Mouse (Mus musculus): ENCODE measurements around the gene Uhrf1bp1l. TPM values are rescaled to one million over a fixed set of nuclear protein-coding genes. Genes with fewer than 3 reads are reported as not detected.

Gene Uhrf1bp1l
- polyA plus RNA-seq, 1 experiment from 2014 or later: 21.3 TPM

- ATAC-seq (replicated peaks; ENCODE audit: insufficient number of reproducible peaks, low FRiP score, low TSS enrichment): no peak
- Histone ChIP-seq H3K9ac (ENCODE audit: low read depth, low read length) (no peak overlapping the region), H3K9me3 (replicated peaks; ENCODE audit: control insufficient read depth, low read length) (no peaks in the 10 kb centered on the region), H3K27ac (ENCODE audit: low read depth, low read length) (no peak overlapping the region), H3K36me3 (ENCODE audit: control insufficient read depth, insufficient read depth, low read length) (no peaks in the 10 kb centered on the region), H3K4me1 (ENCODE audit: control insufficient read depth, insufficient read depth, low read length) (peaks cover 11% of the 10 kb centered on the region), H3K4me2 (no peak overlapping the region), H3K27me3 (ENCODE audit: control insufficient read depth, insufficient read depth, low read length) (no peaks in the 10 kb centered on the region), H3K4me3 (ENCODE audit: low read depth, low read length) (no peak overlapping the region)
- WGBS (ENCODE audit: insufficient replicate concordance): 62% methylated on average over 2 of the region's 2 CpGs
These were observed 27.1 kb downstream of the Uhrf1bp1l start for GRCm38 (mm10) chr10:89771894-89772293.

DNA sequence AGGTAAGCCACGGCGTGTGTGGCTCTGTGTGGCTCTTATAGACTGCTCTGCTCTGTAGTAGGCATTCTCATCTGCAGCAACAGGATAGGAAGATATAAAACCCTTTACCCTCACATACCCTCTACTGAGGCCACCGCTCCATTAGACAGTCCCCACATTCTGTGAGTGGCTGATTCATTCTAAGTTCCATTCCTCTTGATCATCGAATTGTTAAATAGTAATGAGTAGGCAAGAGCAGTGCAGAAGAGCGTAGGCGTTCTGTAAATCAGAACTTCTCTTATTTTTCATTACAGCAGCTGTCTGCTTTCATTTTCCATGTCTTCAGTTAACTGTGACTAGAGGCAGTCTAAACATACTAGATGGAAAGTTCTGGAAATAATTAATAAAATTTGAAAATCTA lies 31.2 kb downstream of the Uhrf1bp1l start:
- no peak overlapping the region for H3K4me2 ChIP-seq
- H3K9ac ChIP-seq (ENCODE audit: low read depth, low read length): no peak overlapping the region
- WGBS (ENCODE audit: insufficient replicate concordance): 95% methylated on average over 6 of the region's 6 CpGs
- H3K4me3 ChIP-seq (ENCODE audit: low read depth, low read length): no peak overlapping the region
- no peak for ATAC-seq (replicated peaks; ENCODE audit: insufficient number of reproducible peaks, low FRiP score, low TSS enrichment)
- no peak overlapping the region for H3K27ac ChIP-seq (ENCODE audit: low read depth, low read length)
- H3K27me3 ChIP-seq (ENCODE audit: control insufficient read depth, insufficient read depth, low read length): no peaks in the 10 kb centered on the region
- no peaks in the 10 kb centered on the region for H3K4me1 ChIP-seq (ENCODE audit: control insufficient read depth, insufficient read depth, low read length)
- peaks cover 6% of the 10 kb centered on the region for H3K36me3 ChIP-seq (ENCODE audit: control insufficient read depth, insufficient read depth, low read length)
- no peaks in the 10 kb centered on the region for H3K9me3 ChIP-seq (replicated peaks; ENCODE audit: control insufficient read depth, low read length)

- H3K9ac ChIP-seq (ENCODE audit: low read depth, low read length): no peak overlapping the region
- WGBS (ENCODE audit: insufficient replicate concordance): 73% methylated on average over 4 of the region's 4 CpGs
- H3K27ac ChIP-seq (ENCODE audit: low read depth, low read length): no peak overlapping the region
- H3K27me3 ChIP-seq (ENCODE audit: control insufficient read depth, insufficient read depth, low read length): no peaks in the 10 kb centered on the region
- H3K36me3 ChIP-seq (ENCODE audit: control insufficient read depth, insufficient read depth, low read length): no peaks in the 10 kb centered on the region
- no peak overlapping the region for H3K4me2 ChIP-seq
- no peaks in the 10 kb centered on the region for H3K4me1 ChIP-seq (ENCODE audit: control insufficient read depth, insufficient read depth, low read length)
- H3K9me3 ChIP-seq (replicated peaks; ENCODE audit: control insufficient read depth, low read length): no peaks in the 10 kb centered on the region
- H3K4me3 ChIP-seq (ENCODE audit: low read depth, low read length): no peak overlapping the region
- ATAC-seq (replicated peaks; ENCODE audit: insufficient number of reproducible peaks, low FRiP score, low TSS enrichment): no peak
These were observed 47.1 kb downstream of the Uhrf1bp1l start for GRCm38 (mm10) chr10:89791870-89792269.

- whole genome bisulfite sequencing (ENCODE audit: insufficient replicate concordance): 82% methylated on average over 6 of the region's 6 CpGs
- no peaks in the 10 kb centered on the region for H3K9me3 ChIP-seq (replicated peaks; ENCODE audit: control insufficient read depth, low read length)
- H3K4me1 ChIP-seq (ENCODE audit: control insufficient read depth, insufficient read depth, low read length): no peaks in the 10 kb centered on the region
These were observed 49.3 kb downstream of the Uhrf1bp1l start for GRCm38 (mm10) chr10:89794121-89794520.

DNA sequence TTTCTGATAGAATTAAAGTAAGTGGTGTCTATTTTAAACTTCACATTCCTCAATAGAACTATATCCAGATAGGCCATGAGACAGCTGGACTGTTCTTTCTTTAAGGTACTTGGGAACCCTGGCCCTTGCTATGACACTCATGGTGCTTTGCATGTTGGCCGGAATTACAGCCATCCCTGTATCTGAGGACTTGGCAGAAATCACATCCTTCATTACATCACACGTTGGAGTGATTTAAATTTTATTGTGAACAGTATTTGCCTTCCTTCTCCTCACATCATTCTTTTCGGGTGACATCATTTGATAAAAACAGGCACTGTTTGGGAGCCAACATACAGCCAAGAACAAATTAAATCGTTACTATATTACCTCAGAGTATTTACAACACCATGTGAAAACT lies 74.4 kb downstream of the Uhrf1bp1l start:
- no peak overlapping the region for H3K4me2 ChIP-seq
- ATAC-seq (replicated peaks; ENCODE audit: insufficient number of reproducible peaks, low FRiP score, low TSS enrichment): no peak
- no peak overlapping the region for H3K9ac ChIP-seq (ENCODE audit: low read depth, low read length)
- H3K27ac ChIP-seq (ENCODE audit: low read depth, low read length): no peak overlapping the region
- H3K27me3 ChIP-seq (ENCODE audit: control insufficient read depth, insufficient read depth, low read length): no peaks in the 10 kb centered on the region
- peaks cover 6% of the 10 kb centered on the region for H3K36me3 ChIP-seq (ENCODE audit: control insufficient read depth, insufficient read depth, low read length)
- no peak overlapping the region for H3K4me3 ChIP-seq (ENCODE audit: low read depth, low read length)
- WGBS (ENCODE audit: insufficient replicate concordance): 73% methylated on average over 4 of the region's 4 CpGs
- no peaks in the 10 kb centered on the region for H3K4me1 ChIP-seq (ENCODE audit: control insufficient read depth, insufficient read depth, low read length)
- H3K9me3 ChIP-seq (replicated peaks; ENCODE audit: control insufficient read depth, low read length): no peaks in the 10 kb centered on the region

More at GRCm38 (mm10) chr10:89794121-89794520, 49.3 kb downstream of the Uhrf1bp1l start:
- H3K4me2 ChIP-seq: no peak overlapping the region
- ATAC-seq (replicated peaks; ENCODE audit: insufficient number of reproducible peaks, low FRiP score, low TSS enrichment): no peak
- H3K36me3 ChIP-seq (ENCODE audit: control insufficient read depth, insufficient read depth, low read length): no peaks in the 10 kb centered on the region
- no peak overlapping the region for H3K9ac ChIP-seq (ENCODE audit: low read depth, low read length)
- no peak overlapping the region for H3K27ac ChIP-seq (ENCODE audit: low read depth, low read length)
- no peak overlapping the region for H3K4me3 ChIP-seq (ENCODE audit: low read depth, low read length)
- no peaks in the 10 kb centered on the region for H3K27me3 ChIP-seq (ENCODE audit: control insufficient read depth, insufficient read depth, low read length)

DNA sequence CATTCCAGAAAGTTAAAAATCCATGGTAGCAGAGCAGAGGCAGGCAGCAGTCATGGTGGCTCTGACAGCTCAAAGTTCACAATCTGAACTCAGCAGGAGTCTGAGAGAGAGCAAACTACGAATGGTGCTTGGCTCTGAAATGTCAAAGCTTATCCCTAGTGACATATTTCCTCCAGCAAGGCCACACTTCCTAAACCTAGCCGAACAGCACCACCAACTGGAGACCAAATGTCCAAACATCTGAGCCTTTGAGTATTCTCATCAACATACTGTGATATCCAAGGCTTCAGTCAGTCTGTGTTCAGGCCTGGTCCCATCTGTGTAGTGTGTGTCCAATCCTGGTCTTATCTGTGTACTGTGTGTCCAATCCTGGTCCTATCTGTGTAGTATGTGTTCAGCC lies 79.1 kb downstream of the Uhrf1bp1l start:
- H3K4me3 ChIP-seq (ENCODE audit: low read depth, low read length): no peak overlapping the region
- H3K9me3 ChIP-seq (replicated peaks; ENCODE audit: control insufficient read depth, low read length): no peaks in the 10 kb centered on the region
- no peaks in the 10 kb centered on the region for H3K27me3 ChIP-seq (ENCODE audit: control insufficient read depth, insufficient read depth, low read length)
- H3K4me1 ChIP-seq (ENCODE audit: control insufficient read depth, insufficient read depth, low read length): no peaks in the 10 kb centered on the region
- 54% methylated on average over 2 of the region's 2 CpGs for WGBS (ENCODE audit: insufficient replicate concordance)
- ATAC-seq (replicated peaks; ENCODE audit: insufficient number of reproducible peaks, low FRiP score, low TSS enrichment): no peak
- H3K9ac ChIP-seq (ENCODE audit: low read depth, low read length): no peak overlapping the region
- no peaks in the 10 kb centered on the region for H3K36me3 ChIP-seq (ENCODE audit: control insufficient read depth, insufficient read depth, low read length)
- no peak overlapping the region for H3K4me2 ChIP-seq
- no peak overlapping the region for H3K27ac ChIP-seq (ENCODE audit: low read depth, low read length)

GRCm38 (mm10) chr10:89826896-89827295 lies 82.1 kb downstream of the Uhrf1bp1l start:
- WGBS (ENCODE audit: insufficient replicate concordance): 52% methylated on average over 3 of the region's 3 CpGs

GRCm38 (mm10) chr10:89832334-89832733 lies 87.5 kb downstream of the Uhrf1bp1l start:
- no peak for ATAC-seq (replicated peaks; ENCODE audit: insufficient number of reproducible peaks, low FRiP score, low TSS enrichment)
- no peak overlapping the region for H3K4me3 ChIP-seq (ENCODE audit: low read depth, low read length)
- H3K4me2 ChIP-seq: no peak overlapping the region
- 67% methylated on average over 4 of the region's 4 CpGs for WGBS (ENCODE audit: insufficient replicate concordance)
- H3K9me3 ChIP-seq (replicated peaks; ENCODE audit: control insufficient read depth, low read length): no peaks in the 10 kb centered on the region
- H3K27me3 ChIP-seq (ENCODE audit: control insufficient read depth, insufficient read depth, low read length): no peaks in the 10 kb centered on the region
- no peak overlapping the region for H3K9ac ChIP-seq (ENCODE audit: low read depth, low read length)
- H3K4me1 ChIP-seq (ENCODE audit: control insufficient read depth, insufficient read depth, low read length): no peaks in the 10 kb centered on the region
- H3K27ac ChIP-seq (ENCODE audit: low read depth, low read length): no peak overlapping the region
- H3K36me3 ChIP-seq (ENCODE audit: control insufficient read depth, insufficient read depth, low read length): no peaks in the 10 kb centered on the region

More at GRCm38 (mm10) chr10:89826896-89827295, 82.1 kb downstream of the Uhrf1bp1l start:
- ATAC-seq (replicated peaks; ENCODE audit: insufficient number of reproducible peaks, low FRiP score, low TSS enrichment): no peak
- no peaks in the 10 kb centered on the region for H3K27me3 ChIP-seq (ENCODE audit: control insufficient read depth, insufficient read depth, low read length)
- H3K9me3 ChIP-seq (replicated peaks; ENCODE audit: control insufficient read depth, low read length): no peaks in the 10 kb centered on the region
- no peak overlapping the region for H3K9ac ChIP-seq (ENCODE audit: low read depth, low read length)
- no peaks in the 10 kb centered on the region for H3K36me3 ChIP-seq (ENCODE audit: control insufficient read depth, insufficient read depth, low read length)
- no peak overlapping the region for H3K4me2 ChIP-seq
- H3K4me3 ChIP-seq (ENCODE audit: low read depth, low read length): no peak overlapping the region
- no peaks in the 10 kb centered on the region for H3K4me1 ChIP-seq (ENCODE audit: control insufficient read depth, insufficient read depth, low read length)
- no peak overlapping the region for H3K27ac ChIP-seq (ENCODE audit: low read depth, low read length)

- H3K4me3 ChIP-seq (ENCODE audit: low read depth, low read length): no peak overlapping the region
- ATAC-seq (replicated peaks; ENCODE audit: insufficient number of reproducible peaks, low FRiP score, low TSS enrichment): no peak
- H3K27me3 ChIP-seq (ENCODE audit: control insufficient read depth, insufficient read depth, low read length): no peaks in the 10 kb centered on the region
- 70% methylated on average over 10 of the region's 10 CpGs for WGBS (ENCODE audit: insufficient replicate concordance)
- H3K9me3 ChIP-seq (replicated peaks; ENCODE audit: control insufficient read depth, low read length): no peaks in the 10 kb centered on the region
- H3K9ac ChIP-seq (ENCODE audit: low read depth, low read length): no peak overlapping the region
- no peak overlapping the region for H3K27ac ChIP-seq (ENCODE audit: low read depth, low read length)
- H3K4me2 ChIP-seq: no peak overlapping the region
- no peaks in the 10 kb centered on the region for H3K4me1 ChIP-seq (ENCODE audit: control insufficient read depth, insufficient read depth, low read length)
- no peaks in the 10 kb centered on the region for H3K36me3 ChIP-seq (ENCODE audit: control insufficient read depth, insufficient read depth, low read length)
These were observed 88.4 kb downstream of the Uhrf1bp1l start for GRCm38 (mm10) chr10:89833166-89833565.

Measured in heart, embryonic 11.5 days (tissue).